Mouse (Mus musculus): Measurements from ENCODE around the gene Traf3ip3. TPM values are rescaled to one million over a fixed set of nuclear protein-coding genes. Genes with fewer than 3 reads are reported as not detected.

The Traf3ip3 gene
- polyA plus RNA-seq, 1 experiment from 2014 or later = 8.3 TPM

- DNase-seq = no peak
- Histone ChIP-seq H3K9ac (replicated peaks) (no peak overlapping the region), H3K4me1 (ENCODE audit: insufficient read depth) (no peaks in the 10 kb centered on the region), H3K27me3 (ENCODE audit: insufficient read depth, low read length) (no peaks in the 10 kb centered on the region), H3K4me3 (ENCODE audit: low read depth, low read length) (no peak overlapping the region), H3K9me3 (ENCODE audit: low read length) (no peaks in the 10 kb centered on the region), H3K4me2 (ENCODE audit: low read depth, low read length) (no peak overlapping the region), H3K36me3 (replicated peaks; ENCODE audit: insufficient read depth, low read length) (no peaks in the 10 kb centered on the region), H3K27ac (ENCODE audit: low read depth) (no peak overlapping the region)
- no peak for ATAC-seq
- WGBS (ENCODE audit: insufficient replicate concordance) = 56% methylated on average over 8 of the region's 8 CpGs
- TF ChIP-seq CTCF (IDR thresholded peaks at IDR 0.05; ENCODE audit: low read depth) (no peak), EP300 (IDR thresholded peaks at IDR 0.05; ENCODE audit: low read depth) (no peak)
These were observed 58.9 kb downstream of the Traf3ip3 start for GRCm38 (mm10) chr1:193142517-193143062.

DNA sequence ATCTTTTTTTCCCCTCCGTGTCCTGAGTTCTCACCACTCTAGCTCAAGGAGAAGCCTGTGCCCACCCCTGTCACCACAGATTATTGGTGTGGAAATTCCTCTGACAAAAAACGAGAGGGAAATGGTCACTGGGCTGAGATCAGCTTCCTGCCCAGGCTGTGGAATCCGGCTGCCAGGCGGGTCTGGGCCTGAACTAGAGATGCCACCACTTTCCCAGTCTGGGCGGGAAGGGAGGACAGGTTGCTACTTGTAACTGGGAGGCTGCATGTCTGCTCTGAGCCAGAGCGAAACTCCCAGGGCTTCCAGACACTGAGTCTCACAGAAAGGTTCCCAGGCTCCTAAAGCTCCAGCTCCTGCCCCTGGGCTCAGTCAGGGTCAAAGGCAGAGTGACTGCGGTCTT is 60.4 kb downstream of the Traf3ip3 start:
- Histone ChIP-seq H3K9ac (replicated peaks) (no peak overlapping the region), H3K4me3 (ENCODE audit: low read depth, low read length) (no peak overlapping the region), H3K9me3 (ENCODE audit: low read length) (no peaks in the 10 kb centered on the region), H3K27me3 (ENCODE audit: insufficient read depth, low read length) (no peaks in the 10 kb centered on the region), H3K4me2 (ENCODE audit: low read depth, low read length) (no peak overlapping the region), H3K4me1 (ENCODE audit: insufficient read depth) (no peaks in the 10 kb centered on the region), H3K36me3 (replicated peaks; ENCODE audit: insufficient read depth, low read length) (no peaks in the 10 kb centered on the region), H3K27ac (ENCODE audit: low read depth) (no peak overlapping the region)
- no peak for ATAC-seq
- TF ChIP-seq EP300 (IDR thresholded peaks at IDR 0.05; ENCODE audit: low read depth) = no peak
- TF ChIP-seq CTCF (IDR thresholded peaks at IDR 0.05; ENCODE audit: low read depth) = no peak
- DNase-seq = no peak
- WGBS (ENCODE audit: insufficient replicate concordance) = 74% methylated on average over 7 of the region's 7 CpGs

GRCm38 (mm10) chr1:193138669-193139068 is 62.8 kb downstream of the Traf3ip3 start:
- no peaks in the 10 kb centered on the region for H3K27me3 ChIP-seq (ENCODE audit: insufficient read depth, low read length)
- DNase-seq (no peak), ATAC-seq (peak; percentile 35; the same call in 1 of the 2 replicates)
- H3K9ac ChIP-seq (replicated peaks) = no peak overlapping the region
- no peaks in the 10 kb centered on the region for H3K9me3 ChIP-seq (ENCODE audit: low read length)
- H3K4me1 ChIP-seq (ENCODE audit: insufficient read depth) = no peaks in the 10 kb centered on the region
- no peak overlapping the region for H3K27ac ChIP-seq (ENCODE audit: low read depth)
- H3K4me3 ChIP-seq (ENCODE audit: low read depth, low read length) = no peak overlapping the region
- TF ChIP-seq EP300 (IDR thresholded peaks at IDR 0.05; ENCODE audit: low read depth) (no peak), CTCF (IDR thresholded peaks at IDR 0.05; ENCODE audit: low read depth) (no peak)
- 26% methylated on average over 3 of the region's 3 CpGs for WGBS (ENCODE audit: insufficient replicate concordance)
- H3K4me2 ChIP-seq (ENCODE audit: low read depth, low read length) = no peak overlapping the region
- no peaks in the 10 kb centered on the region for H3K36me3 ChIP-seq (replicated peaks; ENCODE audit: insufficient read depth, low read length)

DNA sequence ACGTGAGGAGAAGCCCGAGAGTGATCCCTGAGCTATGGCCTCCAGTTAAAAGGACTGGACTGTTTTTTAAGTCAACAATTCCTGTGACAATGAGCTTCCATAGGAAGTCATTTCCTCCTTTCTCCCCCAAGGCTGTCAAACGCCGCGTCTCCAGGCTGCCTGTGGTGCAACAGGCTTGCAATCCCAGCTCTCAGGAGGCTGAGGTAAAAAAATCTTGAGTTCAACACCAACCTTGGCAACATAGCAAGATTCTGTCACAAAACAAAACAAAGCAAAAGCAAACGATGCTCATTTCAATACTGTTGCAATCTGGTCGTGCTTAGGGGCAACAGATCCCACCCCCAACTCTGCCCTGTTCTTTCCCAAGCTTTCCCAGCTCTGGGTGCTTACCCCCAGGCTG is 63.4 kb downstream of the Traf3ip3 start:
- H3K27me3 ChIP-seq (ENCODE audit: insufficient read depth, low read length) = no peaks in the 10 kb centered on the region
- no peaks in the 10 kb centered on the region for H3K4me1 ChIP-seq (ENCODE audit: insufficient read depth)
- H3K4me2 ChIP-seq (ENCODE audit: low read depth, low read length) = no peak overlapping the region
- TF ChIP-seq CTCF (IDR thresholded peaks at IDR 0.05; ENCODE audit: low read depth) = no peak
- TF ChIP-seq EP300 (IDR thresholded peaks at IDR 0.05; ENCODE audit: low read depth) = no peak
- no peak overlapping the region for H3K27ac ChIP-seq (ENCODE audit: low read depth)
- H3K9ac ChIP-seq (replicated peaks) = no peak overlapping the region
- H3K4me3 ChIP-seq (ENCODE audit: low read depth, low read length) = no peak overlapping the region
- no peak for ATAC-seq
- WGBS (ENCODE audit: insufficient replicate concordance) = 37% methylated on average over 7 of the region's 7 CpGs
- no peaks in the 10 kb centered on the region for H3K36me3 ChIP-seq (replicated peaks; ENCODE audit: insufficient read depth, low read length)
- DNase-seq = no peak
- no peaks in the 10 kb centered on the region for H3K9me3 ChIP-seq (ENCODE audit: low read length)

GRCm38 (mm10) chr1:193133726-193134125 is 67.8 kb downstream of the Traf3ip3 start:
- no peak for ATAC-seq
- Histone ChIP-seq H3K4me1 (ENCODE audit: insufficient read depth) (0 out of 2 replicates have a peak, but pooled peaks cover 10% of the 10 kb centered on the region), H3K27ac (ENCODE audit: low read depth) (no peak overlapping the region), H3K36me3 (replicated peaks; ENCODE audit: insufficient read depth, low read length) (no peaks in the 10 kb centered on the region), H3K4me3 (ENCODE audit: low read depth, low read length) (no peak overlapping the region), H3K4me2 (ENCODE audit: low read depth, low read length) (no peak overlapping the region), H3K9me3 (ENCODE audit: low read length) (no peaks in the 10 kb centered on the region), H3K27me3 (ENCODE audit: insufficient read depth, low read length) (no peaks in the 10 kb centered on the region), H3K9ac (replicated peaks) (no peak overlapping the region)
- 53% methylated on average over 1 of the region's 1 CpGs for WGBS (ENCODE audit: insufficient replicate concordance)
- TF ChIP-seq CTCF (IDR thresholded peaks at IDR 0.05; ENCODE audit: low read depth) = peak; percentile 60
- no peak for TF ChIP-seq EP300 (IDR thresholded peaks at IDR 0.05; ENCODE audit: low read depth)
- no peak for DNase-seq

GRCm38 (mm10) chr1:193132385-193132784 is 69.1 kb downstream of the Traf3ip3 start:
- DNase-seq = no peak
- Histone ChIP-seq H3K36me3 (replicated peaks; ENCODE audit: insufficient read depth, low read length) (peaks cover 8% of the 10 kb centered on the region; the same call in 1 of the 2 replicates), H3K27me3 (ENCODE audit: insufficient read depth, low read length) (no peaks in the 10 kb centered on the region), H3K4me2 (ENCODE audit: low read depth, low read length) (no peak overlapping the region), H3K9ac (replicated peaks) (no peak overlapping the region), H3K4me3 (ENCODE audit: low read depth, low read length) (no peak overlapping the region), H3K27ac (ENCODE audit: low read depth) (no peak overlapping the region), H3K4me1 (ENCODE audit: insufficient read depth) (0 out of 2 replicates have a peak, but pooled peaks cover 10% of the 10 kb centered on the region), H3K9me3 (ENCODE audit: low read length) (no peaks in the 10 kb centered on the region)
- ATAC-seq = no peak
- TF ChIP-seq CTCF (IDR thresholded peaks at IDR 0.05; ENCODE audit: low read depth) (no peak), EP300 (IDR thresholded peaks at IDR 0.05; ENCODE audit: low read depth) (no peak)

Measured in liver, postnatal 0 days (tissue).